In the genomic region with DNA sequence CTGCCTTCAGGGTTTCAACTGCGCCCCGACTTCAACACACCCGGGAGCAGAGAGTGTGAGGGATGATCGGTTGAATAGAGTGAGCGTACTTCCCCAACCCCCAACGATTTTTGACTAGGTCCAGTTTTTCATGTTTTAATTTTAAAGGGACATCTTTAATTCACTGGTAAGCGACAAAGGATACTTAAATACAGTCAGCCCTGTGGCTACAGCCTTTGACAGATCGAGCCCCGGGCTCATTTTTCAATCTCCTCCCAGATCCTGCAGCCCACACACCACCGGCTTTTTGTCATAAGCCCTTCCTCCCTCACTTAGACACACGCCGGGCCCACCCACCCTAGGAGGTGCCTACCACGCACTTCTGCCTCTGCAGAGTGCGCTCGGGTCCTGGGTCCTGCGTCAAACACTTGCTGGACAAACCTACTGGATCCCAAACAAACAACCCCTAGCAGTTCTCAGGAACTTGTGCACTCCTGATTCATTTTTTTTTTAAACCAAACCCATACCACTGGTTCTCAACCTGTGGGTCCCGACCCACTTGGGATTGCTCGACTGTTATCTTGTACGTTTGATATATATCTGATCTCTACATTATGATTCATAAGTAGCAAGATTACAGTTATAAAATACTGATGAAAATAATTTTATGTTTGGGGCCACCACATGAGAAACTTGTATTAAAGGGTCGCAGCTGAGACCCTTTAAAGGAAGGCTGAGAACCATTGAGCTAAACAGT, we compare ENCODE assay signal across 8 mouse cellular contexts. TPM values are rescaled to one million over a fixed set of nuclear protein-coding genes. Genes with fewer than 3 reads are reported as not detected.
DNase-seq lines count a peak whose midpoint lies in the region; ATAC-seq lines count a peak whose summit lies in the region.

No protein-coding gene starts in this region.

- H3K4me2 ChIP-seq in forebrain, embryonic 16.5 days (ENCODE audit: low read length) = peak overlapping the region; percentile 96
- H3K4me2 ChIP-seq in neural tube, embryonic 15.5 days = peak overlapping the region; percentile 100

- H3K9me3 ChIP-seq in forebrain, embryonic 16.5 days (ENCODE audit: control insufficient read depth, low read length) = no peaks in the 10 kb centered on the region
- no peaks in the 10 kb centered on the region for H3K9me3 ChIP-seq in neural tube, embryonic 15.5 days (replicated peaks)

- 3% methylated on average over 20 of the region's 20 CpGs for WGBS in forebrain, embryonic 16.5 days
- WGBS in neural tube, embryonic 15.5 days = 3% methylated on average over 20 of the region's 20 CpGs

- H3K4me1 ChIP-seq in forebrain, embryonic 16.5 days (replicated peaks; ENCODE audit: control insufficient read depth, insufficient read depth, low read length) = peaks cover 18% of the 10 kb centered on the region
- H3K4me1 ChIP-seq in neural tube, embryonic 15.5 days = peaks cover 28% of the 10 kb centered on the region

- H3K27ac ChIP-seq in forebrain, embryonic 16.5 days (ENCODE audit: low read length) = no peak overlapping the region
- H3K27ac ChIP-seq in neural tube, embryonic 15.5 days (replicated peaks) = peak overlapping the region; percentile 37; the same call in 1 of the 2 replicates

- H3K27me3 ChIP-seq in forebrain, embryonic 16.5 days (replicated peaks; ENCODE audit: control insufficient read depth, insufficient read depth, low read length) = peaks cover 8% of the 10 kb centered on the region; the same call in 1 of the 2 replicates
- peaks cover 33% of the 10 kb centered on the region for H3K27me3 ChIP-seq in neural tube, embryonic 15.5 days (replicated peaks)

- H3K4me3 ChIP-seq in forebrain, embryonic 16.5 days (replicated peaks; ENCODE audit: low read length) = peak overlapping the region; percentile 56
- peak overlapping the region; percentile 76 for H3K4me3 ChIP-seq in neural tube, embryonic 15.5 days (replicated peaks)

- peak overlapping the region; percentile 66 for H3K9ac ChIP-seq in forebrain, embryonic 16.5 days (replicated peaks; ENCODE audit: low read depth, low read length)
- peak overlapping the region; percentile 78 for H3K9ac ChIP-seq in neural tube, embryonic 15.5 days (replicated peaks)

- no peaks in the 10 kb centered on the region for H3K36me3 ChIP-seq in forebrain, embryonic 16.5 days (ENCODE audit: control insufficient read depth, insufficient read depth)
- no peaks in the 10 kb centered on the region for H3K36me3 ChIP-seq in neural tube, embryonic 15.5 days

- ATAC-seq in forebrain, embryonic 16.5 days = peak; percentile 53
- peak; percentile 35; the same call in 1 of the 2 replicates for ATAC-seq in neural tube, embryonic 15.5 days (ENCODE audit: low FRiP score)

- peak; percentile 4 for DNase-seq in kidney, adult 18-20 months
- DNase-seq in kidney, adult 11 months = no peak
- DNase-seq in R1 (ENCODE audit: low read depth, low spot score) (peak; percentile 61), liver (peak; percentile 59)
- no peak for DNase-seq in right cerebral cortex, postnatal 4 days
- no peak for DNase-seq in ovary, postnatal 36 days (ENCODE audit: low spot score)

RNA-seq across cellular contexts. Expression of a gene that starts 0.7 kb away (rescaled TPM):
- polyA plus RNA-seq in forebrain, embryonic 16.5 days (2015; fragmentation: Nextera tagmentation; extraction: Ambion mirVana) = 3.0 and 3.6 TPM in 2 replicates
- polyA plus RNA-seq in neural tube, embryonic 15.5 days (2015; fragmentation: Nextera tagmentation; extraction: Ambion mirVana) = 1.8 and 15.2 TPM in 2 replicates

Comparison
In these comparisons a context has a peak if more than half of its experiments do, and no peak if none do; other contexts are left out.
1. DNase-seq: peak in kidney, adult 18-20 months (single experiment), R1 (single experiment) and liver (single experiment); none in kidney, adult 11 months (single experiment), right cerebral cortex, postnatal 4 days (single experiment) and ovary, postnatal 36 days (single experiment).